Mouse (Mus musculus) heart, embryonic 10.5 days (tissue): ENCODE data around the gene Luzp1. TPM values are rescaled to one million over a fixed set of nuclear protein-coding genes. Genes with fewer than 3 reads are reported as not detected.
A peak's percentile ranks its signal among the peaks of the same experiment; 100 is the strongest.

Experiments
- DNase-seq: peaks from one replicate; pipeline ENCODE4 v3.0.0-alpha.2; 2017; ENCODE audit warnings: low spot score
- H3K27ac ChIP-seq: fragments of 300-500 bp; sonication (generic); 2 replicates; pipeline ENCODE4 v1.5.1; 2016; ENCODE audit warnings: mild to moderate bottlenecking
- H3K27me3 ChIP-seq: fragments of 300-500 bp; sonication (generic); 2 replicates; pipeline ENCODE4 v1.6.1; 2016; ENCODE audit warnings: mild to moderate bottlenecking; ENCODE audit not compliant: poor library complexity, insufficient read depth, severe bottlenecking
- H3K36me3 ChIP-seq: fragments of 300-500 bp; sonication (generic); 2 replicates; pipeline ENCODE4 v1.6.1; 2016; ENCODE audit warnings: mild to moderate bottlenecking, moderate library complexity
- H3K4me1 ChIP-seq: fragments of 300-500 bp; sonication (generic); 2 replicates; pipeline ENCODE4 v1.6.1; 2016; ENCODE audit warnings: mild to moderate bottlenecking
- H3K4me3 ChIP-seq: fragments of 300-500 bp; sonication (generic); 2 replicates; pipeline ENCODE4 v1.5.1; 2016; ENCODE audit warnings: mild to moderate bottlenecking, moderate library complexity
- H3K9me3 ChIP-seq: fragments of 300-500 bp; sonication (generic); 2 replicates; pipeline ENCODE4 v1.6.1; 2016; ENCODE audit warnings: mild to moderate bottlenecking, moderate library complexity
- WGBS: fragments of 180-500 bp; shearing (Covaris S2); methylation state at CpG from one replicate; pipeline ENCODE4 v1.1.7; 2016; 5-methylcytosine and 5-hydroxymethylcytosine counted together
- polyA plus RNA-seq: library from polyadenylated mRNA; unstranded; fragments of >200 nt; fragmentation: Nextera tagmentation; extraction: Ambion mirVana; gene quantifications from 2 replicates; pipeline ENCODE4 v1.2.1, GENCODE M21; 2016

Gene Luzp1
- polyA plus RNA-seq, 1 experiment from 2014 or later: 126 TPM

DNA sequence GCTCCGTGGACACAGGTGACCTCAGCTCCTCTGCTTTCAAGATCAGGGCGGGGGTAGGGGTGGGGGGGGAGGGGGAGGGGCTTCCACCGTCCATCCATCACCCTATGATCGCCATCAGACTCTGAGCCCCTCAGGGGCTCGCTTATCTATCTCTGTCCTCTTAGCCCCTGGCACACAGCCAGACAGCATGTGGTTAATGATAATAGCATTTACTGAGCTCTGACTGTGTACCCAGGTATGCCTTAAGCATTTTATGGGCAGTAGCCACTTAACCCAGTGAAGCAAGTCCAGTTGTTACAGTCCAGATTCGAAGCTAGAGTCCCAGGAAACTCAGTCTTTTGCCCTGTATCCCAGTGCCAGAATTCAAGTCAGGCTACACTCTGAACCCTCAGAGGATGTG is 18.0 kb upstream of the Luzp1 start:
- 8% methylated on average over 6 of the region's 6 CpGs for WGBS
- Histone ChIP-seq H3K4me3 (no peak overlapping the region), H3K36me3 (no peaks in the 10 kb centered on the region), H3K9me3 (no peaks in the 10 kb centered on the region), H3K27ac (0 out of 2 replicates have a peak overlapping the region, but pooled peaks have one; percentile 52), H3K4me1 (peaks cover 16% of the 10 kb centered on the region), H3K27me3 (no peaks in the 10 kb centered on the region)
- no peak for DNase-seq

DNA sequence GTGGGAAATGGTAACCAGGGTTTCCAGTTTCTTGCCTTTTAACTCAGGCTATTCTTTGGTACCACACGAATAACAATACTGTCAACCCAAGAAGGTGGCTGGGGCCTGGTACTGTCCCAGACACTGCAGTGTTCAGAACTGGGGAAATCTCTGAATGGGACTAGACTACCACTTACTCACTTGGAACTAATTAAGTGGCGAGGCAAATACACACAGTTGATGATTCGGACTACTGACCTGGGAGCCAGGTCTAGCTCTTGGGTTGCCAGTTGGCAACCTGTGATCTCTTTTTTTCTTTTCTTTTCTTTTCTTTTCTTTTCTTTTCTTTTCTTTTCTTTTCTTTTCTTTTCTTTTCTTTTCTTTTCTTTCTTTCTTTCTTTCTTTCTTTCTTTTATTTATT is 17.3 kb upstream of the Luzp1 start:
- Histone ChIP-seq H3K4me1 (peaks cover 16% of the 10 kb centered on the region), H3K27ac (no peak overlapping the region), H3K36me3 (no peaks in the 10 kb centered on the region), H3K9me3 (no peaks in the 10 kb centered on the region), H3K27me3 (no peaks in the 10 kb centered on the region), H3K4me3 (no peak overlapping the region)
- 79% methylated on average over 3 of the region's 3 CpGs for WGBS
- no peak for DNase-seq

DNA sequence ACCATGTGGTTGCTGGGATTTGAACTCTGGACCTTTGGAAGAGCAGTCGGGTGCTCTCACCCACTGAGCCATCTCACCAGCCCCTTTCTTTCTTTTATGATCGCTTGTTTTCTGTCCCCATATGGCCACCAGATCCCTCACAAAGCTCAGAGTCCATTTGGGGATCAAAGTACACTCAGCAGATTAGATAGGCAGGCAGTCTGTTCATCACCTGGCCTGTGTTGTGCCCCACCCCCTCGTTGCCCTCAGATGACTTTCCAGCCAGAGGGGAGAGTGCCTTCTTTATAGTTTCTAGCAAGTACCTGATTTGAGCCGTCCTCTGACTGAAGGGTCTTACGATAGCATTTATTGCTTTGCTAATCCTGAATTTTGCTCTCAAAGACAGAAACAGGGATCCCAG is 16.8 kb upstream of the Luzp1 start:
- no peak for DNase-seq
- WGBS: 53% methylated on average over 5 of the region's 5 CpGs
- no peak overlapping the region for H3K27ac ChIP-seq
- H3K9me3 ChIP-seq: no peaks in the 10 kb centered on the region
- H3K4me3 ChIP-seq: no peak overlapping the region
- no peaks in the 10 kb centered on the region for H3K27me3 ChIP-seq
- peaks cover 16% of the 10 kb centered on the region for H3K4me1 ChIP-seq
- no peaks in the 10 kb centered on the region for H3K36me3 ChIP-seq

DNA sequence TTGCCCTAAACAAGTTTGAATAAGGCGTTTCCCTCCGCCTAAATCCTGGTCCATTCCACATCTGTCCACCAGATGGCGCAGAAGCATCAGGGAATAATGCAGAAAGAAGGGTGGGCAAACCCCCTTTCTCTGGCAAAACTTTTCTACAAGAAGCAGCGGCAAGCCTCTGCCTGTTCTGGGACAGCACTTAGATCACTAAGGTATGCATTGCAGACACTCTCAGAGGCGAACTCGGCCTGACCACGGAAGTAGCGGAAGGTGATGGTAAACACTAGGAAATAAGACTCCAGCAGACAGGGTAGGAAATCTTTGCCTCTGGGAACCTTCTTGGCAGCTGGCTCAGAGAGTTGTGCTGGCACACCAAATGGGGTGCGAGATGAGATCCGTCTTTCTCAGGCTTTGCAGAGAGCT is 14.7 kb upstream of the Luzp1 start:
- WGBS: 4% methylated on average over 10 of the region's 10 CpGs
- peaks cover 16% of the 10 kb centered on the region for H3K4me1 ChIP-seq
- H3K27ac ChIP-seq: no peak overlapping the region
- H3K27me3 ChIP-seq: no peaks in the 10 kb centered on the region
- H3K36me3 ChIP-seq: no peaks in the 10 kb centered on the region
- peak overlapping the region; percentile 51 for H3K4me3 ChIP-seq
- peak; percentile 92 for DNase-seq
- H3K9me3 ChIP-seq: no peaks in the 10 kb centered on the region

DNA sequence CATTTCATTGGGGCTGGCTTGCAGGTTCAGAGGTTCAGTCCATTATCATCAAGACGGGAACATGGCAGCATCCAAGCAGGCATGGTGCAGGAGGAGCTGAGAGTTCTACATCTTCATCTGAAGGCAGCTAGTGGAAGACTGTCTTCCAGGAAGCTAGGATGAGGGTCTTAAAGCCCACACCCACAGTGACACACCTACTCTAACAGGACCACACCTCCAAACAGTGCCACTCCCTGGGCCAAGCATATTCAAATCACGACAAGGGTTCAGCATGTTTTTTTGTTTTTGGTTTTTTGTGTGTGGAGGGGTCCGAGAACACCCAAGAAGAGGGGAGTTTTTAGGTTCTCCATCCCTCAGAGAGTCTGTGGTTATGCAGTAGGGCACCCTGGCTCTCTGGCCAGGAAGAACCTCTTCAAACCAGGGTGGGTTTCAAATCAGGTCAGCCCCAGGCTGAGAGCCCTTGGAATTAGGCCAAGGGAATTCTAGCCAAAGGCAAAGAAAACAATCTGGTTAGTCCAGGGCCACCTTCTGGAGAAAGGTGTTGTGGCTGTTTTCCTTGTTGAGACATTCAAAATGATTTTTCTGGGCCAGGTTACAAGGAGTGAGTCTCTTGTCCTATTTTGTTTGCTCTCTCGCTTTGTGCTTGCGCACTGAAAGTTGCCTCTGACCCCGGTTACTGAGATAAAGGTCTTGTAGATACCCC is 12.9 kb upstream of the Luzp1 start:
- 87% methylated on average over 6 of the region's 6 CpGs for WGBS
- H3K27ac ChIP-seq: no peak overlapping the region
- peaks cover 6% of the 10 kb centered on the region; the same call in 1 of the 2 replicates for H3K27me3 ChIP-seq
- H3K9me3 ChIP-seq: no peaks in the 10 kb centered on the region
- DNase-seq: no peak
- no peaks in the 10 kb centered on the region for H3K36me3 ChIP-seq
- no peak overlapping the region for H3K4me3 ChIP-seq
- H3K4me1 ChIP-seq: peaks cover 11% of the 10 kb centered on the region

GRCm38 (mm10) chr4:136458276-136458675 is 11.3 kb upstream of the Luzp1 start:
- H3K27ac ChIP-seq: no peak overlapping the region

GRCm38 (mm10) chr4:136459210-136459609 is 10.4 kb upstream of the Luzp1 start:
- H3K9me3 ChIP-seq: no peaks in the 10 kb centered on the region
- WGBS: 85% methylated on average over 12 of the region's 12 CpGs
- no peaks in the 10 kb centered on the region for H3K36me3 ChIP-seq
- peaks cover 27% of the 10 kb centered on the region for H3K4me1 ChIP-seq
- DNase-seq: no peak
- H3K4me3 ChIP-seq: no peak overlapping the region
- H3K27ac ChIP-seq: no peak overlapping the region
- peaks cover 19% of the 10 kb centered on the region; the same call in 1 of the 2 replicates for H3K27me3 ChIP-seq

More at GRCm38 (mm10) chr4:136458276-136458675, 11.3 kb upstream of the Luzp1 start:
- H3K9me3 ChIP-seq: no peaks in the 10 kb centered on the region
- H3K36me3 ChIP-seq: no peaks in the 10 kb centered on the region
- H3K27me3 ChIP-seq: peaks cover 10% of the 10 kb centered on the region; the same call in 1 of the 2 replicates
- H3K4me3 ChIP-seq: no peak overlapping the region
- DNase-seq: no peak
- peaks cover 22% of the 10 kb centered on the region for H3K4me1 ChIP-seq
- WGBS: 76% methylated on average over 7 of the region's 7 CpGs

DNA sequence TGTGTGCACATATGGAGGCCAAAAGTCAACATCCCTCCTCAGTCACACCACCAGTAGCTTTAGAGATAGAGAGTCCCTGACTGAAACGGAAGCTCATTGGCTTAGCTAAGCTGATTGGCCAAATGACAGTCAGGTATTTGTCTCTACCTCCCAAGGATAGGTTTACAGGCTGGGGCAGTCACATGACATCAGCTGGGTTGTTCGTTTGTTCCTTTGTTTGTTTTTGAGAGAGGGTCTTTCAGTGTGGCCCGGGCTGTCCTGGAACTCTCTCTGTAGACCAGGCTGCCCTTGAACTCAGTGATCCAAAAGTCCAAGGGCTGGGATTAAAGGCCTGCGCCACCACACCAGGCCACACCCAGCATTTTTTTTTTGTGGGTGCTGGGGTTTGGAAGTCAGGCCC is 8.4 kb upstream of the Luzp1 start:
- no peak overlapping the region for H3K4me3 ChIP-seq
- no peaks in the 10 kb centered on the region for H3K36me3 ChIP-seq
- peaks cover 30% of the 10 kb centered on the region for H3K27me3 ChIP-seq
- H3K4me1 ChIP-seq: peaks cover 26% of the 10 kb centered on the region
- H3K9me3 ChIP-seq: no peaks in the 10 kb centered on the region
- DNase-seq: no peak
- no peak overlapping the region for H3K27ac ChIP-seq
- WGBS: 35% methylated on average over 4 of the region's 4 CpGs

- Histone ChIP-seq H3K4me1 (peaks cover 29% of the 10 kb centered on the region), H3K27me3 (peaks cover 30% of the 10 kb centered on the region), H3K36me3 (no peaks in the 10 kb centered on the region), H3K4me3 (peak overlapping the region; percentile 86), H3K27ac (peak overlapping the region; percentile 93), H3K9me3 (no peaks in the 10 kb centered on the region)
- WGBS: 13% methylated on average over 6 of the region's 6 CpGs
- DNase-seq: no peak
Observed at GRCm38 (mm10) chr4:136461761-136462085, 7.8 kb upstream of the Luzp1 start.

DNA sequence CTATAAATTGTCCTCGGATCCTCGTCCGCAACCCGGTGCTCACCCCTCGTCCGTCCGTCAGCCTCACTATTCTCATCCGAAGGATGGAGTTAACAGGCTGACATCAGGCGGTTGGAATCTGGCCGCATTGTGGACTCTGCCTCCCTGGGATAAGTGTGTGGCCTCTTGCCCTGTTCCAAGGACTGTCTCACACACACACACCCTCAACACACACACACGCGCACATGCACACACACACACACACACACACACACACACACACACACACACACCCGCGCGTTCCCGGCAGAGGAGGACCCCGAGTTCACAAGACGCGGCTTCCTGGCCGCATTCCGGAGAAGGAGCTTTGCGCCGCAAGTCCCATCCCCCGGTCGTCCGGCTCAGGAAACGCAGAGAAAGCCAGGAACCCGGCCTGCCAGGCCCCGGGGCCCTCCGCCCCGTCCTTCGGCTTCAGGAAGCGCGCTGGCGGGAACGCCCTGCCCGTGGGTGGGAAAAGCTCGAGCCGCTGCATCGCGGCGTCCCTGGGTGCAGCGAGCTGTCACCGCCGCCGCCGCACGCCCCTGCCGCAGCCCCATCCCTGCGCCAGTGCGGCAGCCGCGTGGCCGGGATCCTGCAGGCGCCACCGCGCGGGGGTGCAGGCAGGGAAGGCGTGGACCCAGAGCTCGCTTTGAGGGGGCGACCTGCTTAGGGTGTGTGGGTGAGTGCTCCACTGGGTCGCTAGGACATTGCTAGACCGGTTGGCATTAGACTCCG is 7.3 kb upstream of the Luzp1 start, which contains the start of gene 6030445D17Rik:
TSS of gene 6030445D17Rik (plus strand) at position 165 of the 753 bp plus-strand sequence.
- Histone ChIP-seq H3K27me3 (peaks cover 30% of the 10 kb centered on the region), H3K36me3 (no peaks in the 10 kb centered on the region), H3K4me3 (peak within 1 kb of the TSS; percentile 86), H3K27ac (peak within 1 kb of the TSS; percentile 93), H3K4me1 (peaks cover 29% of the 10 kb centered on the region), H3K9me3 (no peaks in the 10 kb centered on the region)
- WGBS: under 1% methylated on average over 63 of the region's 64 CpGs
- DNase-seq: peak; percentile 85

DNA sequence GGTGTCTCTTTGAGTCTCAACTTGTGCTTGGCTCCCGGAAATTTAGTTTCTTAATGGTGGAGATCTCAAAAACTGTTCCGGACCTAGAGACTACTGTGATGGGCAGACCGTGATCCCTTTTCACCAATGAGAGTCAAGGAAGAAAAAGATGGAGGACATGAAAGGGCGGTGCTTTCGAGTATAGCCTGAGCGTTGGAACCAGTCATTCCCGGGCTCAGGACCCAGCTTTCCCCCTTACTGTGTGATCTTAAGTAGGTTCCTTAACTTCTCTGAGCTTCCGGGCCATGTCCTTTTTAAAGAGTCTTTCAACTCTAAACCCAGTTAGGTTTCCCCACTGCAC is 6.8 kb upstream of the Luzp1 start:
- Histone ChIP-seq H3K4me1 (peaks cover 29% of the 10 kb centered on the region), H3K4me3 (peak overlapping the region; percentile 86), H3K27ac (peak overlapping the region; percentile 93), H3K27me3 (peaks cover 30% of the 10 kb centered on the region), H3K9me3 (no peaks in the 10 kb centered on the region), H3K36me3 (no peaks in the 10 kb centered on the region)
- DNase-seq: no peak
- 3% methylated on average over 8 of the region's 8 CpGs for WGBS

GRCm38 (mm10) chr4:136463436-136463835 is 6.1 kb upstream of the Luzp1 start:
- Histone ChIP-seq H3K4me1 (peaks cover 29% of the 10 kb centered on the region), H3K27me3 (peaks cover 30% of the 10 kb centered on the region), H3K9me3 (no peaks in the 10 kb centered on the region), H3K27ac (0 out of 2 replicates have a peak overlapping the region, but pooled peaks have one; percentile 93), H3K4me3 (peak overlapping the region; percentile 86), H3K36me3 (no peaks in the 10 kb centered on the region)
- WGBS: 20% methylated on average over 9 of the region's 9 CpGs
- no peak for DNase-seq

- no peak overlapping the region for H3K4me3 ChIP-seq
- H3K36me3 ChIP-seq: no peaks in the 10 kb centered on the region
- no peaks in the 10 kb centered on the region for H3K9me3 ChIP-seq
- DNase-seq: no peak
- WGBS: 62% methylated on average over 4 of the region's 4 CpGs
- H3K27me3 ChIP-seq: peaks cover 27% of the 10 kb centered on the region
- 0 out of 2 replicates have a peak overlapping the region, but pooled peaks have one; percentile 17 for H3K27ac ChIP-seq
- H3K4me1 ChIP-seq: peaks cover 43% of the 10 kb centered on the region
Observed at GRCm38 (mm10) chr4:136466226-136466625, 3.3 kb upstream of the Luzp1 start.
